Mouse (Mus musculus) monocyte, adult 59 days (primary cell): ENCODE data around the gene Gtsf1l. TPM values are rescaled to one million over a fixed set of nuclear protein-coding genes. Genes with fewer than 3 reads are reported as not detected.

Experiments used
- total RNA-seq, 2 experiments: library from RNA; stranded (reverse); gene quantifications; one replicate each; pipeline ENCODE4 v1.2.4; 2023

Gtsf1l gene
- total RNA-seq = not detected

DNA sequence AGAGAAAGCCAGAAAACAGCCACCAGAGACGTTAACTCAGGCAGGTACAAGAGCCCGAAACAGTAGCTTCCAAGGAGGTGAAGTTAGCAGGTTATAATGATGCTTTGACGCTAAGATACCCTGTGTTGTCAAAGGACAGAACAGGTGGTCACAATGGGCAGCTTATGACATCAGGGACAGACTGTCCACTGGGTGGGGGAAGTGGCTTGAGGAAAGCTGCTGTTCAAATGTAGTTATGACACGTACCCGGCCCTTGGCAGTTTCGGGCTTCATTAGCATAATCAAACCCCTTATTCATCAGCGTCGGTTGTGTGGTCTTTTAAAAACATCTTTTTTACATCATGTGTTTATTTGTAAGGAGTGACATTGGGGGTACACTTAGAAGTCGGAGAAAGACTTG, at the start of gene Gtsf1l:
Gene Gtsf1l, minus strand, starts transcription at position 128 of the 400 bp plus-strand sequence.

DNA sequence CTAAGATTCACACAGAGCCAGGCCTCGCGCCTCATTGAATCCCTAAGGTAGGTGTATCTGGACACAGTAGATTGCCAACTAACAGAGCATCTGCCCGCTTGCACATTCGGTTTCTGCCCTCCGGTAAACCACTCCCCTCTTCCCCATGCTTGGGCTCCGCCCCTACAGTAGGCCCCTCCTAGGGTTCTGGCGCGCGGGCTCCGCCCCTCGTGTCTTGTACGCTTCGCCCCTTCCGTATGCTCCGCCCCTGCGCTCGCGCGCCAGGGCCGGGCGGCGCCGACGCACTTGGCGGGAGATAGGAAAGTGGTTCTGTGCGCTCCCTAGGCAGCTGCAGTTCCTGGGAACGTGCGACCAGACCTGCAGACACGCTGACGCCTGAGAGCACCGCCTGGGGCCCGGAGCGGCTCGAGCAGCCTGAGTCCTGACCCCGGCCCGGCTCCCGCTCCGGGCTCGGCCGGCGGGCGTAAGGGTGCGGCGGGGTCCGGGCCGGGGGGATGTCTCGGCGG, 33.3 kb downstream of the Gtsf1l start, which contains the start of gene Mybl2:
Gene Mybl2, plus strand, starts transcription at position 353 of the 506 bp plus-strand sequence.

Other genes with a start within 250 kb of the Gtsf1l start
- gene Srsf6, start 156.3 kb downstream of the Gtsf1l start, total RNA-seq = 100 to 1,000 TPM; 231 to 244 TPM
- 1 to 10 TPM in 1 of 2 experiments, not detected in 1; 2.2 TPM for gene L3mbtl1, start 144.4 kb downstream of the Gtsf1l start, total RNA-seq
- not detected for gene Sgk2, start 100.5 kb downstream of the Gtsf1l start, total RNA-seq
- gene Ift52, start 70.5 kb downstream of the Gtsf1l start, total RNA-seq = 10 to 100 TPM; 27.6 to 33.3 TPM
- gene Mybl2, start 33.2 kb downstream of the Gtsf1l start, total RNA-seq = 1 to 10 TPM; 4.0 to 5.8 TPM
- under 1 TPM; 0.24 to 0.29 TPM for gene Tox2, start 115.3 kb upstream of the Gtsf1l start, total RNA-seq